Mouse (Mus musculus): ENCODE data around the gene Hspa1l. TPM values are rescaled to one million over a fixed set of nuclear protein-coding genes. Genes with fewer than 3 reads are reported as not detected.
"Not testable (repeated sequence)": the region's sequence is repeated elsewhere in the genome, so short reads cannot be mapped to it uniquely, and the experiment has no call there.

The Hspa1l gene
- 1.4 and 1.5 TPM in 2 replicates for polyA plus RNA-seq (2015; fragmentation: Nextera tagmentation; extraction: Ambion mirVana)

DNA sequence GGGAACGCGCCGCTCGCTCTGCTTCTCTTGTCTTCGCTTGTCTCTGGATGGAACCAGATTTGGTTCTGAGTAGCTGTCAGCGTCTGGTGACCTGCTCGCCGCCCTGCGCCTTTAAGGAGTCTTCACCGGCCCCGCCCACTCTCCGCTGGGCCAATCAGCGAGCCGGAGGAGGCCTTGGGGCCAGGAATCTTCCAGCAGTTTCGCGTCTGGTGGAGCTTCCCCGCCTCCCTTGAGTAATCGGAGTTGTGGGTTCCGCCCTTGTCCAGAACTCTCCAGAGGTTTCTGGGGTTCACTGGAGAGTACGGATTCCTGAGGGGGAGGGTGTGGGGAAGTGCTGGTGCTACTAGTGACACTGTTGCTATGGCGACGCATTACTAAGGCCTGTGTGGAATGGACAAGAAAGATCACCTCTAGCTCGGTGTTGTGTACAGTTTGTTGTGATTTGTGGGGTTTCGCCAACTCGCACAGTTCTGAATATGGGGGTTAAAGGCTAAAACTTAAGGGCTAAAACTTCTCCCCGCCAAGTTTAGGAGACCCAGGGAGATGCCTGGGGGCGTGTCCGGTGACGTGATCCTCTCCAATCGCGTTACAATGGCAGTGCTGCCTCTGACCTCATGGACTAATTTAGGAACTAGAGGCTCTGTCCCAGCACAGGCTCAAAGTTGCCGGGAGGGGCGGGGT, at the start of gene Hspa1l, which contains the start of gene Hspa1a:
TSS of gene Hspa1l (plus strand) at position 635 of the 681 bp plus-strand sequence.
TSS of gene Hspa1a (minus strand) at position 88 of the 681 bp plus-strand sequence.
- Histone ChIP-seq H3K4me3 (replicated peaks) (peak within 1 kb of the TSS; percentile 44), H3K27me3 (replicated peaks) (peaks cover 27% of the 10 kb centered on the region), H3K9ac (replicated peaks) (peak within 1 kb of the TSS; percentile 26), H3K4me2 (peak within 1 kb of the TSS; percentile 80)
- H3K9me3 ChIP-seq (replicated peaks); H3K27ac ChIP-seq (replicated peaks); H3K4me1 ChIP-seq; H3K36me3 ChIP-seq: not testable (repeated sequence)
- peak; percentile 94 for ATAC-seq (ENCODE audit: low FRiP score)
- WGBS: under 1% methylated on average over 31 of the region's 33 CpGs

DNA sequence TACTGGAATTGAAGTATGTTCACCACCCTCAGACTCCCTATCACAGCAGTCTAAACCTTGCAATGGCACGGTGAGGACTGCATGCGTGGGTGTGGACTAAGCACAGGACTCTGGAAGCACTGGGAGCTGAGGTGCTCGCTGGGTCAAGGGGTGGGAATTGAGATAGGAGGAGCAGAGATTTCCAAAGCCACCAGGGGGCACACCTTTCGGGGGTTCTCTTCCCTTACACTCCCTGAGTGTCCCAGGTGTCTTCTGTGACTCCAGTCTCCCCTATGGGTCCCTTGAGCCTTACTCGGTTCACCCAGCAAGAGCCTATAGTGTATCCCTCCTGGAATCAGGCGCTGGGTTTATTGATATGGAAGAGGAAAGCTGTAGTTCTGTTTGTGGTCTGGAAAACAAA, 49.6 kb upstream of the Hspa1l start:
- no peak for ATAC-seq (ENCODE audit: low FRiP score)
- Histone ChIP-seq H3K4me2 (no peak overlapping the region), H3K4me1 (no peaks in the 10 kb centered on the region), H3K27me3 (replicated peaks) (no peaks in the 10 kb centered on the region), H3K36me3 (no peaks in the 10 kb centered on the region), H3K9me3 (replicated peaks) (no peaks in the 10 kb centered on the region), H3K27ac (replicated peaks) (no peak overlapping the region), H3K9ac (replicated peaks) (no peak overlapping the region), H3K4me3 (replicated peaks) (no peak overlapping the region)
- 52% methylated on average over 6 of the region's 6 CpGs for WGBS

DNA sequence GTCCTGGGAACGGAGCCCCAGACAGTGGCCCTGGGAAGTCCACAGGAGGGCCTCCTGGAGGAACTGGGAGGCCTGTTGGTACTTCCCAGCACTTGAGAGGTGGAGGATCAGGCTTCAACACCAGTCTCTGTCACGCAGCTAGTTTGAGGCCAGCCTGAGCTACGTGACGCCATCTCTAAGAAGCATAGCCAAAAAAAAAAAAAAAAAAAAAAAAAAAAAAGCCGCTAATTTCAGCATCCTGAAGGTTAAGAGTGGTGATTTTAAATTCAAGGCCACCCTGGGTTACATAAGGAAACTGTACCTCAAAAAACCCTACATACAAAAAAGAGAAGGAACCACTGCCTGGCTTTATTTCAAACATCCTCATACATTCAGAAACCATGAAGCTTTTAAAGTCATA, 48.2 kb upstream of the Hspa1l start:
- WGBS: 57% methylated on average over 5 of the region's 5 CpGs

DNA sequence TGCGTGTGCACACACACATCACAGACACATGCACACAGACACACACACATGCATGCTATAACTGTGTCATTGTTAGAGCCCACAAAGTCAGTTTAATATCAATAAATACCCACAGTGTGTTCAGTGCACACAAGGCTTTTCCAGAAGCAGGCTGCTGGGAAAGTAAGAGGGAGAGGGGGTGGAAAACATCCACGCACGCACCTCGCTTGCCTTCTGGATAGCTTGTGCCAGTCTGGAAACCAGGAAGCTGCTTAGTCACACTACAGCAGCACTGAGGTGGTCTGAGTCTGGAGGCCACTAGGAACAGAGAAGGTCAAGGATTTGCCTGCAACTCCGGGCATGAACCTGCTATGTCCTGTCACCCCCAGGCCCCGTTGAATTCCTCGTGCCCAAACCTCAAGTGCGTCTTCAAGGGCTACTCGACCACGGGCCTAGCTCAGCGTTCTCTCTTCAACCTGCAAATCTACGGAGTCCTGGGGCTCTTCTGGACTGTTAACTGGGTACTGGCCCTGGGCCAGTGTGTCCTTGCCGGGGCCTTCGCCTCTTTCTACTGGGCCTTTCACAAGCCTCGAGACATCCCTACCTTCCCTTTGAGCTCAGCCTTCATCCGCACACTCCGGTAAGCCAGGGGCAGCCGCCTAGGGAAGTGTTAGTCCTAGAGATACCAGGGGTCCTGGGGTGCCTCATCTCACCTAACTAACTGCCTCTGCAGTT, 45.0 kb upstream of the Hspa1l start:
- H3K27ac ChIP-seq (replicated peaks): no peak overlapping the region
- no peaks in the 10 kb centered on the region for H3K9me3 ChIP-seq (replicated peaks)
- ATAC-seq (ENCODE audit: low FRiP score): no peak
- H3K27me3 ChIP-seq (replicated peaks): no peaks in the 10 kb centered on the region
- 89% methylated on average over 18 of the region's 18 CpGs for WGBS
- no peak overlapping the region for H3K4me2 ChIP-seq
- H3K4me3 ChIP-seq (replicated peaks): no peak overlapping the region
- no peak overlapping the region for H3K9ac ChIP-seq (replicated peaks)
- no peaks in the 10 kb centered on the region for H3K36me3 ChIP-seq
- H3K4me1 ChIP-seq: peaks cover 10% of the 10 kb centered on the region

More for the DNA sequence above, 48.2 kb upstream of the Hspa1l start:
- Histone ChIP-seq H3K9me3 (replicated peaks) (no peaks in the 10 kb centered on the region), H3K4me2 (no peak overlapping the region), H3K36me3 (no peaks in the 10 kb centered on the region), H3K27me3 (replicated peaks) (no peaks in the 10 kb centered on the region), H3K4me1 (no peaks in the 10 kb centered on the region), H3K4me3 (replicated peaks) (no peak overlapping the region), H3K27ac (replicated peaks) (no peak overlapping the region), H3K9ac (replicated peaks) (no peak overlapping the region)
- no peak for ATAC-seq (ENCODE audit: low FRiP score)

DNA sequence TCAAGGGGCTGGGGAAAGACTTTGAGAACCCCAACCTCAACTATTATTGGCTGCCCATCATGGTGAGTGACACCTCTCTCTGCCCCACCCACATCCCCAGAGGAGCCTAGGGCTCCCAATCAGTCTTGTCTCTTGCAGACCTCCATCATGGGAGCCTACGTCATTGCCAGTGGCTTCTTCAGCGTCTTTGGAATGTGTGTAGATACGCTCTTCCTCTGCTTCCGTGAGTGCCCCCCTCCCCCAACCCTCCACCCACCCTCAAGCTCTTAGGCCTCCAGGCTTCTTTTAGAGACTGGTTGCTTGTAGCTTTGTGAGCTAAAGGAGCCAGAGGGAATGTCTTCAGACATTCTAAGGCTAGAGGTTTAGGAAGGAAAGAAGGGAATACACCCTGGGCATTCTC, 43.7 kb upstream of the Hspa1l start:
- Histone ChIP-seq H3K36me3 (no peaks in the 10 kb centered on the region; the same call in 1 of the 2 replicates), H3K27ac (replicated peaks) (no peak overlapping the region), H3K9me3 (replicated peaks) (no peaks in the 10 kb centered on the region), H3K4me2 (no peak overlapping the region), H3K27me3 (replicated peaks) (no peaks in the 10 kb centered on the region), H3K4me3 (replicated peaks) (no peak overlapping the region), H3K9ac (replicated peaks) (no peak overlapping the region), H3K4me1 (peaks cover 12% of the 10 kb centered on the region)
- WGBS: 75% methylated on average over 4 of the region's 4 CpGs
- ATAC-seq (ENCODE audit: low FRiP score): no peak

DNA sequence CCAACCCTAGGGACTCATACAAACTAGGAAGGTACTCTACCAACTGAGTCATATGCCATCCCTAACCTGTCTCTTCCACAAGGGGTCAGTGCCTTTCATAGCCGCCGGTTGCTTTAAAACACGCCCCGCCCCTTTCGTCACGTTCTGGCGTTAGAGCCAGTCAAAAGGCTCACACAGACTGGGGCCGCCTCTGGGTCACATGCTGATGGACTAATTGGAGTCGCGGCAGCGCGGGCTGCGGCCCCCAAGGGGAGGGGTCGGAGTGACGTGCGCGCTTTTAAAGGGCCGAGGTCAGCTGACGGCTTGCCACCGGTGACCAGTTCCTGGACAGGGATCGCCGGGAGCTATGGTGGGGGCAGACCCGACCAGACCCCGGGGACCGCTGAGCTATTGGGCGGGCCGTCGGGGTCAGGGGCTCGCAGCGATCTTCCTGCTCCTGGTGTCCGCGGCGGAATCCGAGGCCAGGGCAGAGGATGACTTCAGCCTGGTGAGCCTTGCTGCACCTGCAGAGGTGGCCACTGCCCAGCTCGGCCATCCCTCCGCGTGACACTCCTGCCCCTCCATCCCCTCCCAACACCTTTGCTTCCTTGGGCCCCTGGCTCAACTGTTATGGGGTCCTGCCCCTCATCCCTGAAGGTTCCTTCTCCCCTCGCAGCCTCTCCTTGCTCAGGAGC, 41.3 kb upstream of the Hspa1l start, which contains the start of gene Neu1:
TSS of gene Neu1 (plus strand) at position 193 of the 674 bp plus-strand sequence.
- Histone ChIP-seq H3K4me3 (replicated peaks) (peak within 1 kb of the TSS; percentile 83), H3K4me1 (peaks cover 14% of the 10 kb centered on the region), H3K9ac (replicated peaks) (peak within 1 kb of the TSS; percentile 91), H3K9me3 (replicated peaks) (no peaks in the 10 kb centered on the region), H3K27ac (replicated peaks) (peak within 1 kb of the TSS; percentile 81), H3K27me3 (replicated peaks) (no peaks in the 10 kb centered on the region), H3K36me3 (peaks cover 20% of the 10 kb centered on the region), H3K4me2 (peak within 1 kb of the TSS; percentile 93)
- ATAC-seq (ENCODE audit: low FRiP score): peak; percentile 98
- WGBS: under 1% methylated on average over 38 of the region's 38 CpGs

DNA sequence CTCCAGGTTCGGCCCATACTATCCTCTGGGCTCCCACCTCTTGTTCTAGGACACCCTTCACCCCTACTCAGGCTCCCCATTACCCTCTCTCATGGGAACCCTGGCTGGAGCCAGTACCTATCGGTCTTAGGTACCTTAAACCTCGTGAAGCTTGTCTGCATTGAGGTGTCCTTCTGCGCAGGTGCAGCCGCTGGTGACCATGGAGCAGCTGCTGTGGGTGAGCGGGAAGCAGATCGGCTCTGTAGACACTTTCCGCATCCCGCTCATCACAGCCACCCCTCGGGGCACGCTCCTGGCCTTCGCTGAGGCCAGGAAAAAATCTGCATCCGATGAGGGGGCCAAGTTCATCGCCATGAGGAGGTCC, 40.8 kb upstream of the Hspa1l start:
- 9% methylated on average over 14 of the region's 14 CpGs for WGBS
- H3K27me3 ChIP-seq (replicated peaks): no peaks in the 10 kb centered on the region
- peak overlapping the region; percentile 81 for H3K27ac ChIP-seq (replicated peaks)
- H3K9ac ChIP-seq (replicated peaks): peak overlapping the region; percentile 91
- H3K4me1 ChIP-seq: peaks cover 14% of the 10 kb centered on the region
- peaks cover 20% of the 10 kb centered on the region for H3K36me3 ChIP-seq
- H3K9me3 ChIP-seq (replicated peaks): no peaks in the 10 kb centered on the region
- H3K4me2 ChIP-seq: peak overlapping the region; percentile 93
- peak overlapping the region; percentile 83 for H3K4me3 ChIP-seq (replicated peaks)
- ATAC-seq (ENCODE audit: low FRiP score): peak; percentile 68

DNA sequence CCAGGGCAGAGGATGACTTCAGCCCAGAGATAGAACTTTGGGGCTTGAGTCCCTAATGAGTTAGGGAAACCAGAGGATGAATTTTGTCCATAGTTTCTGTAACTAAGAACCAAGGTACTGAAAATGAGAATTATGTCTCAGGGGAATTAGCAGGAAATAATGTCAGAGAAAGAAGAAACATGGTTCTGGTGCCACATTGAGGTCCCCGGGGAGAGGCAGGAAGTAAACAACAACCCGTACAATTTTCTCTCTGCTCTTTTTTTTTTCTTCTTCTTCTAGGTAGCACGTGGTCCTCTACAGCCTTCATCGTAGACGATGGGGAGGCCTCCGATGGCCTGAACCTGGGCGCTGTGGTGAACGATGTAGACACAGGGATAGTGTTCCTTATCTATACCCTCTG, 40.2 kb upstream of the Hspa1l start:
- Histone ChIP-seq H3K9ac (replicated peaks) (peak overlapping the region; percentile 91), H3K4me3 (replicated peaks) (peak overlapping the region; percentile 83), H3K27ac (replicated peaks) (no peak overlapping the region), H3K36me3 (peaks cover 20% of the 10 kb centered on the region), H3K9me3 (replicated peaks) (no peaks in the 10 kb centered on the region), H3K4me1 (peaks cover 14% of the 10 kb centered on the region), H3K27me3 (replicated peaks) (no peaks in the 10 kb centered on the region), H3K4me2 (peak overlapping the region; percentile 93)
- ATAC-seq (ENCODE audit: low FRiP score): no peak
- WGBS: 87% methylated on average over 8 of the region's 8 CpGs

DNA sequence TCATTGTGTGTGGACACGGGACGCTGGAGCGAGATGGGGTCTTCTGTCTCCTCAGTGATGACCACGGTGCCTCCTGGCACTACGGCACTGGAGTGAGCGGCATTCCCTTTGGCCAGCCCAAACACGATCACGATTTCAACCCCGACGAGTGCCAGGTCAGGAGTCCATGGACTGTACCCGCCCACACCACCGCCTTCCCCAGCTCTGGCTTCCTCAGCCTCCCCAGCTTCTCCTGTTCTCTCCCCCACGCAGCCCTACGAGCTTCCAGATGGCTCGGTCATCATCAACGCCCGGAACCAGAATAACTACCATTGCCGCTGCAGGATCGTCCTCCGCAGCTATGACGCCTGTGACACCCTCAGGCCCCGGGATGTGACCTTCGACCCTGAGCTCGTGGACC, 38.5 kb upstream of the Hspa1l start:
- no peak overlapping the region for H3K4me2 ChIP-seq
- no peaks in the 10 kb centered on the region for H3K9me3 ChIP-seq (replicated peaks)
- 80% methylated on average over 24 of the region's 24 CpGs for WGBS
- H3K4me1 ChIP-seq: peaks cover 14% of the 10 kb centered on the region
- H3K27me3 ChIP-seq (replicated peaks): no peaks in the 10 kb centered on the region
- no peak overlapping the region for H3K4me3 ChIP-seq (replicated peaks)
- ATAC-seq (ENCODE audit: low FRiP score): no peak
- no peak overlapping the region for H3K9ac ChIP-seq (replicated peaks)
- H3K27ac ChIP-seq (replicated peaks): no peak overlapping the region
- peaks cover 20% of the 10 kb centered on the region for H3K36me3 ChIP-seq

DNA sequence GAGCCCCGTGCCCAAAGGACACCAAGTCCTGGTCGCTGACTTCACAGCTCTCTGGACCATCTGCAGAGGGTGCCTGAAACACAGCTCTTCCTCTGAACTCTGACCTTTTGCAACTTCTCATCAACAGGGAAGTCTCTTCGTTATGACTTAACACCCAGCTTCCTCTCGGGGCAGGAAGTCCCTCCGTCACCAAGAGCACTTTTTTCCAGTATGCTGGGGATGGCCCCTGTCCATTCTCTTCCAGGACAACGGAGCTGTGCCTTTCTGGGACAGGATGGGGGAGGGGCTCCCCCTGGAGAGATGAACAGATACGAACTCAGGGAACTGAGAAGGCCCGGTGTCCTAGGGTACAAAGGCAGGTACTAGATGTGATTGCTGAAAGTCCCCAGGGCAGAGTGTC, 37.7 kb upstream of the Hspa1l start:
- Histone ChIP-seq H3K27me3 (replicated peaks) (no peaks in the 10 kb centered on the region), H3K4me1 (peaks cover 14% of the 10 kb centered on the region), H3K9me3 (replicated peaks) (no peaks in the 10 kb centered on the region), H3K4me3 (replicated peaks) (no peak overlapping the region), H3K4me2 (no peak overlapping the region), H3K9ac (replicated peaks) (no peak overlapping the region), H3K27ac (replicated peaks) (no peak overlapping the region), H3K36me3 (peaks cover 20% of the 10 kb centered on the region)
- 56% methylated on average over 8 of the region's 8 CpGs for WGBS
- ATAC-seq (ENCODE audit: low FRiP score): no peak

DNA sequence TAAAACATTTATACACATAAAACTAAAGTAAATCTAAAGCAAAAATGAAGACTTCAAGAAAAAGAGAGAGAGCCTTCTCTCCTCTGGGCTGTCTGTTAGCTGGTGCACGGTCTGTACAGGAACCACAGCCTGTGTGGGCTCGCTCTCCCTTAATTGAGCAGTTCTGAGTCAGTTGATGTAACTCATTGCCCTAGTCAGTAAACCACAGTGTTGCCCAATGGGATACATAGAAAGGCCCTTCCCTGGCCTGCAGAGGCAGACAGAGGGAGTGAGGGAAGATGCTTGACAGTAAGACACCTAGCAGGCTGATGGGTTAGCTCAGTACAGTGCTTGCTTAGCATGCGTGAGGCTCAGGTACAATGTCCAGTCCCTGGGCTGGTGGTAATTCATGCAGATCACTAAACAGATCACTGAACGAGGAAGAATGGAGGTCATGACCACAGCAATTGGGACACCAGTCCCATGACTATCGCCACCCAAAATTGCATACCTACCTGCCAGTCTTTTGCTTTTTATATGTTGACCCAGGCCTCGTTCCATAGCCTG, 34.5 kb upstream of the Hspa1l start:
- Histone ChIP-seq H3K9ac (replicated peaks) (no peak overlapping the region), H3K36me3 (peaks cover 20% of the 10 kb centered on the region), H3K27ac (replicated peaks) (no peak overlapping the region), H3K9me3 (replicated peaks) (no peaks in the 10 kb centered on the region), H3K4me1 (peaks cover 7% of the 10 kb centered on the region), H3K27me3 (replicated peaks) (no peaks in the 10 kb centered on the region), H3K4me2 (no peak overlapping the region), H3K4me3 (replicated peaks) (no peak overlapping the region)
- ATAC-seq (ENCODE audit: low FRiP score): no peak
- 89% methylated on average over 6 of the region's 6 CpGs for WGBS

All from neural tube, embryonic 15.5 days (tissue).